Mouse (Mus musculus): ENCODE data around the gene Padi6.

Gene Padi6

DNA sequence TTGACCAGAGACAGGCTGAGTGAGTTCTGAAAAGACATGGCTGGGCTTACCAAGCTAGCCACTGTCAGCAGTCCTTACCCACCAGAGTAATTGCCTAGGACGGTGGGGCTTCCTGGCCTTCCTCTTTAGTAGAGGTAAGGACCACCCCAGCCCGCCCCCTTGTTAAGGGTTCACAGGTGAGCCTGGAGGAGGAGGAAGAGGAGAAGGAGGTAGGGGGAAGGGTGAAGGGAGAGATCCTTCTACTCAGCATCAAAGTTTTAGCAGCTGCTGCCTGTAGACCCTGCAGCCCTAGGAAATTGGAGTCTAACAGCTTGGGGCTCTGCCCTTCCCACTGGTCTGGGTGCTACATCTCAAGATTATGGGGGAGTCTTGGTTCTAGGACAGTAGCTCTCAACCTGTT is at the start of gene Padi6:
Gene Padi6 (minus strand): TSS at position 101 of the 400 bp plus-strand sequence.
- DNase-seq (ENCODE audit: low spot score in 2 of 2) = no peak

DNA sequence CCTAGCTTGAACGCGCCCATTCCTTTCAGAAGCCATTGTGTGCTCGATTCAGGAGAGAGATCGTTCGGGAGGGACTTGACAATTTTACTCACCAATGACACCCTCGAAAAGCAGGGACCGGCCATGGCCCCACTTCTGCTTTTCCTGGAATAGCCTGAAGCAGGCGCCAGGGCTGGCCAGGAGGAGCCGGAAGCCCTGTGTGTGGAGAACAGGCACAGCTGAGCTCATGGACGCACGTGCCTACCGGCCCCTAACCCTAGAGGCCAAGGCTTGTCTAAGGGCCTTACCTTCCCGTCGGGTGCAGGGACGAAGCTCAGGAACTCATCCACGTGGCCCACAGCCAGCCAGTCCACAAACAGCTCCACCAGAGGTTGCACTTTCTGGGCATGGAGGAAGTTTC is 48.6 kb upstream of the Padi6 start:
- no peak for DNase-seq (ENCODE audit: low spot score in 2 of 2)

DNA sequence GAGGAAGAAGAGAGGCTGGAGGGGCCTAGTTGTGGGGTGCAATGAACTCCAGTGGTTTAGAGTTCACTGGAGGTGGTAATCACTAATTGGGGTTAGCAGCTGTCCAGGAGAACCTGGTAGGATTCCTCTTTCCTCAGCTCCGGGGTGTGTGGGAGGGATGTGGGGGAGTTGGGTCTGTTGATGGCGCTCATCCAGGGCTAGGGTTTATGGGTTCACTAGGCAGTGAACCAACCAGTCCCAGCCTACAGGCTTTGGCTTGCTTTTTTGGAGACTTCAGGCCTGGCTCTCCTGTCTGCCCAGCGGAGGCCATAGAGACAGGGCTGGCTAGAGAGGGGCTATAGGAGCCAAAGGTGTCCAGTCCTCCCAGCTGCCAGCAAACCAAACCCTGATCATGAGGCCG is 47.5 kb upstream of the Padi6 start:
- DNase-seq (ENCODE audit: low spot score in 2 of 2) = no peak

DNA sequence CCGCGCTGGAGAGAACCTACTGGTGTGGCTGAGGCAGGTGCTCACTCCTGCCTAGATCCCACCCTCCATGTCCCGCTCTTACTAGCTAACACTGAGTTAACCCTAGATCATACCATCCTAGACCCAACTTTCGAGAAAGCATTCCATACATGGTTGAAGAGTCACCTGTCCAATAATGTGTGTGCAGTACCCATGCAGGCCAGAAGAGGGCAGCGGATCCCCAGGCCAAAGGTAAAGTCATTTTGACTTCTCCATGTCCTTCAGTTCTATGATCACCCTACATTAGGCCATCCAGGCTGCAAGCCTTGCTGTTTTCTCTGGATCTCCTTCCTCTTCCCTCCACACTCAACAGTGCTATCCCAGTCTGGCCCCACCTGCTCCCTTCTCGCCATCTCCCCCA is 46.5 kb upstream of the Padi6 start:
- no peak for DNase-seq (ENCODE audit: low spot score in 2 of 2)

DNA sequence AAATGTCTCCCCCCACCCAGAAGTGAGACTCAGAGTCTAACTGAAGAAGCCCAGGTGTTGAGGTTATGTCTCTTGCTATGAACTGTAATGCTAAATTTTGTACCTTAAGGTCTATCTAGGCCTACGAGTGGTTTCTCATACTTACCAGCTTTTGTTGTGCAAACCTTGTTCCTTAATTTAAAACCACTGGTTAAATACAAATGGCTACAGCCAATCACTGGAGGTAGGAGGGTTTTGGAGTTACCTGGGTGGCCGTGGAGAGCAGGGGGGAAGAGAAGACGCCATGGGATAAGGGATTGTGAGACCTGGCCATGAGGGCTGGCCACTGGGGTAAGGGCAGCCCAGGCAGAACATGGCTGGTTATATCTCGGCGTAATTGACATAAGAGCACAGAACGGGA is 45.8 kb upstream of the Padi6 start:
- DNase-seq (ENCODE audit: low spot score in 2 of 2) = no peak

DNA sequence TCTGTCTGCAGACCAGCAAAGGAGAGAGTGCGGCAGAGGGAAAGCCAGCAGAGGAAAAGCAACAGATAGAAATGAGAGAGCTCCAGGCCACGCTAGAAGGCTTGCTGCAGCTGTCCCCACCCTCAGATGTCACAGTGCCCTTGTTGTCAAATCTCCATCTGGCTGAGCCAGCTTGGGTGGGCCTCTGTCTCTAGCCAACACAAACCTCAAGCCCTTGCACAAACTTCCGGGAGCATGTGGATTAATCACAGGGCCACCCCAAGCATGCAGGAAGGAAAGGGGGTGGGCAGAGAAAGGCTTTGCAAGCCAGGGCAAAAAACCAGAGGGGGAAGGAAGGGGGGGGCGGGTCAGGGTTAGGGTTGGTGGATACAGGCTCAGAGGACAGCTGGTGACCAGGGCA is 45.0 kb upstream of the Padi6 start:
- DNase-seq (ENCODE audit: low spot score in 2 of 2) = peak in 1 of 2 experiments; percentile 59

DNA sequence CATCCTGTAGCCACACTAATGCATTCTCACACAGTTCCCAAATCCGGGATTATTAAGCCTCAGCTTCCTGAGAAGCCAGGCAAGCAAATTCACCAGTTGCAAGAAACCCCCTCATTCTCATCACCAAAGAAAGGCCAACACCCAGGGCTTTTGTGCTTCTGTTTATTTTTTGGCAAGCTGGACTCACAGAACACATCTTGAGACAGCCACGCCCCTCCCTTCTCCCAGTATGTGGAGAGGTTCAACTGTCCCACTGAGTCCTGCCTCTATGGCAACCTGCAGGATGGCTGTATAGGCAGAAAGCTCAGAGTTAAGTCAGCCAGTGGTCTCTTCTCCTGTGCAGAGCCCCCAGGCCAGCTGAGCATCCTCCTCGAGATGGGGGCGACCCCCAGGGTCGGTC is 42.8 kb upstream of the Padi6 start:
- no peak for DNase-seq (ENCODE audit: low spot score in 2 of 2)

DNA sequence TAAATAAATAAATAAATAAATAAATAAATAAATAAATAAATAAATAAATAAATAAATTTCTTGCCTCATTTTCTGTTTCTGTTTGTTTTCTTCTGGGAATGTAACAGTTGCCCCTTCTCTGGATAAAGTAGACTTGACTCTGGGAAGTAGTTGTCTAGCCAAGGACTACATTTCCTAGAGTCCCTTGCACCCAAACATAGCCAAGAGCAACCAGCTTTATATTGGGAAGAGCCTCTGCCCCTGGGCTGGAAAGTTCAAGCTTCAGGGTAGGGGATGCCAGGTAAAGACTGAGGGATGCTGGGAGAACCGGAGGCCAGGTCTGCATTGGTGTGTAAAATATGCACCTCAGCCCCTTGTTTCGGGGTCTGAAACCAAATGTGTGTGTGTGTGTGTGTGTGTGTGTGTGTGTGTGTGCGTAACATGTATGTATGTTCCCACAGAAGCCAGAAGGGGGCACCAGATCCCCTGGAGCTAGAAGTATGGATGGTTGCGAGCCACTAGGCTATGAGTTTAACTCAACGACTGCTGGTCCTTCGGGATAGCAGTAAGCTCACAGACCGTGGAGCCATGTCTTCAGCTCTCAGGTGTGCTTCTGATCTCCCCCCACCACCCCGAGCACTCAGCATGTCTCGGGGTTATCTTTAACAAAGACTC is 42.0 kb upstream of the Padi6 start:
- no peak for DNase-seq (ENCODE audit: low spot score in 2 of 2)

DNA sequence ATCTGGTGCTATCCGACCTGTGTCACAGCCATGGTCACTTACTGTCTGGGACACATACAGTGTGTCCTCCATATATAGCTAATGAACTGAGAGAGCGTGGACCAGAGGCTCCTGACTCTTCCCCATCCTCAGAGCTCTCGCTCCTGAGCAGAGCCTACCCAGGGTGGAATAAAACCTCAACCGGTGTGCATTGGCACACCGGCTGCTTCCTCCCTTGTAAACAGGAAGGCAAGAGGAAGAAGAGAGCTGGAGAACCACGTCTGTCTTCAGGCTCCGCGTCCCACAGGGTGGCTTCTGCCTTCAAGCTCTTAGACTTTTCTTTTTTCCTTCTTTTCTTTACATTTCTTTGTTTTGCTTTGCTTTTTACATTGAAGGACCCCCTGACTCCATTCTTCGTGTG is 40.4 kb upstream of the Padi6 start:
- DNase-seq (ENCODE audit: low spot score in 2 of 2) = no peak

DNA sequence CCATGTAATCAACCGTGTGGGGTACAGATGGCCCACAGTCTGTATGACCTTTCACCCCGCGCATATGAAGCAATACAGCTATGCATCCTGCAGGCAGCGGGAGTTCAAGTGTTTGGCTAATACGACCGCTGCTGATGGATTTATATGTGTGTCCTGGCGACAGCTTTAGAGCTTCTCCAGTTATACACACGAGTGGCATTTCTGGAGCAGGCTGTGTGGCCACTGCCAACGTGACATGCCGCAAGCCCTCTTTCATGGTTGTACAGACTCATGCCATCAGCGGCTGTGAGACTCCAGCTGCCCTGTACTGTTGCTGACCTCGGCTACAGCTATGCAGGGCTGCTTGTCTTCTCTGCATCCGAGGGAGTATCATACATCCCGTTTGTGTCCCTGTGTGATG is 38.1 kb upstream of the Padi6 start:
- DNase-seq (ENCODE audit: low spot score in 2 of 2) = no peak

DNA sequence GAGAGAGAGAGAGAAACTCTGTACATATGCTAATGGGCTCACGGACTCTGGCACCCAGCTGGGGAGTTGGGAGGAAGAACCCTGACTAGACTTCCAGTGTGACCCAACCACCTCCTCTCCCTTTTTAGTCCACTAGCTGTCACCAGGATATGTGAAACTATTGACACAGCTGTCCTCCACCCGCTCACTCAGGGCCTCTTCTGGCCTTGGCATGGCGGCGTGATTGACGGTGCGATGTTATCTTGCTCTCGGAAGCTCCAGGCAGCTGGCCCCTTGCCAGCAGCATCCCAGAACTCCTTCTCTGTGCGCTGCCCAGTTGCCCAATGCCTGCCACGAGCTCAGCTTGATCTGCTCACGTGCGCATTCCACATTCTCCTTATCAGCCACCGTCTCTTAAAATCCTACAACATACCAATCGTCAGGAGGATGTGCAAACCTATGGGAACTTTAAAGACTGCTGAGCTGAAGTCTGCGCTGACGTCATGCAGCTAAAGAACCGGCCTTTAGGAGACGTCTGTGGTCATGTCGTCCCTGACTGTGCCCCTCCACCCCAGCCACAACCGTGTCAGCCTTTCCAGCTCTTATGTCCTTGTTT is 37.5 kb upstream of the Padi6 start:
- no peak for DNase-seq (ENCODE audit: low spot score in 2 of 2)

DNA sequence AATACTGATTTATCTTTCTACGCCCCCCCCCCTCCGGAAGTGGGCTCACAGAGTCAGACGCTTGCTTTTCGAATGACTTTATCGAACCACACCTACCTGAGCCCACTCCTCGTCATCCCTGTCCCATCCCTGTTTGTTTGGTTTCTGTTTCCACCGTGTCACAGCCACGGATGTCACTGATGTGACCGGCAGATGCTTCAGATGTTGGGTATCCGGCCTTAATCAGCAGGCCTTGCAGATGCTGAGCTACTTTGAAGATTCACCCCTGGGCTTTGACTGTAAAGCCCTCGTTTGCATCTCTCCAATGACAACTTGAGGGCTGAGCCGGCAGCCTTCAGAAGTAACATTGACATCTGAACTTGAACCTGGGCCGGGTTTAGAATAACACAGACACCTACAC is 34.2 kb upstream of the Padi6 start:
- DNase-seq (ENCODE audit: low spot score in 2 of 2) = no peak

DNA sequence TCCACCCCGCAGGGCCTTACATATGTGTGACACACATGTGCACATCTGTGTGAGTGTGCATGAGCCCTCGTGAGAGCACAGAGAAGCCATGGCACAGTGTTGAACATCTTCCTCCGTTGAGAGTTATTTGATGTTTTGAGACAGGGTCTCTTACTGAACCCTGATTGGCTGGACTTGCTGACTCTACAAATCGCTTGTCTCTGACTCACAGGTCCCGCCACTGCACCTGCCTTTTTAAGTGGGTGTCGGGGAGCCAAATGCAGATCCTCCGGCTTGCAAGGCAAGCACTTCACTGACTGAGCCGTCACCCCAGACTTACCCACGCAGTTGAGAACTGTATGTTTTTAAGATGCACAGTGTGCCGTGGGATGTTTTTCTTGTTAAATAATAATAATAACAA is 33.4 kb upstream of the Padi6 start:
- DNase-seq (ENCODE audit: low spot score in 2 of 2) = no peak

DNA sequence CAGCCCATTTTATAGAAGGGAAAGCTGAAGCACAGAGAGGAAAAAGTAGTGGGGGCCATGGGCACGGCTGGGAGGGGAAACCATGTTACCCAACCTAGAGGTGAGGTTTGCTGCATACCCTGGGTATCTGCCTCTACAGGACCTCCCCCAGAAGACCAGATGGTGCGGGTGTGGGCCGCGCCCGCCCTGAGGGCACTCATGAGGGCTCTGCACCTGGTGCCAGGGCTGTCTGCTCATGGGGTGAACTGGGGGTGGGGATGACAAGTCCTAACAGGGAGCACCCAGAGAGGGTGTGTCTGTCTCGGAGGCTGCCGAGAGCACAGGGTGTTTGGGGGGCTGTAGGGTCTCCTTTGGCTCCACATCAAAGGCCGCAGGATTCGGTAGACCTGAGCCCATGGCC is 32.5 kb upstream of the Padi6 start:
- no peak for DNase-seq (ENCODE audit: low spot score in 2 of 2)

DNA sequence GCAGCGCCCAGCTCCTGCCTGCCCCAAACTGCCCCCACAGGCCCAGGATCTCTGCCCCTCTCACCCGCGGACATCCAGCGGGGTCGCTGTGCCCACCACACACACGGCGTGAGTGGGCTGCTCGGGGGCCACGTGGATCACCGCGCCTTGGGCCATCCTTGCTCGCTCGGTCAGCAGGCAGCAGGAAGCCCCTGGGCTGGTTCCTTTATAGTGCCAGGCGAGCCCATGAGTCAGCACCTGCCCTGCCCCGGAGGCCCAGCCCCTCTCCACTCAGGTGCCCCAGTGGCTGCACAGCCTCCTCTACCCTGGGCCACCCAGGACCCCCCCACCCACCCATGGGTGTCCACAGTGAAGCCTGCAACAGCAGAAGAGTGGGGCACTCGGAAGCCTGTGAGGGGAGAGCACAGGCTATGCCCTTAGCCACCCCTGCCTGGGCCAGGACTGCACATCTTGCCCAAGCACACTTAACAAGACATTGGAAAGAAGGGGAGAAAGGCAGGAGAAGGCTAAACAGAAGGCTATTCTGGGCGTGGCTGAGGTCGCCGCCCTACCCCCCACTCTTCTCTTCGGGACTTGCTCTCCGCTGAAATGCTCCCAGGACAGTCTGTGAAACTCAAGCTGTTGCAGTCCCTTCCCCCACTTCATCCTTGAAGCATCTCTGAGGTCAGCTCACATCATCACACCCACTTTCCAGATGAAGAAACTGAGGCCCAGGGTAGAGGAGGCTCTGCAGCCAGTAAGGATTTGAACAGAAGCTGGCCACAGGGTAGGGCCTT is 31.8 kb upstream of the Padi6 start, which contains the start of gene Padi4:
Gene Padi4 (minus strand): TSS at position 212 of the 776 bp plus-strand sequence.
- DNase-seq (ENCODE audit: low spot score in 2 of 2) = no peak

DNA sequence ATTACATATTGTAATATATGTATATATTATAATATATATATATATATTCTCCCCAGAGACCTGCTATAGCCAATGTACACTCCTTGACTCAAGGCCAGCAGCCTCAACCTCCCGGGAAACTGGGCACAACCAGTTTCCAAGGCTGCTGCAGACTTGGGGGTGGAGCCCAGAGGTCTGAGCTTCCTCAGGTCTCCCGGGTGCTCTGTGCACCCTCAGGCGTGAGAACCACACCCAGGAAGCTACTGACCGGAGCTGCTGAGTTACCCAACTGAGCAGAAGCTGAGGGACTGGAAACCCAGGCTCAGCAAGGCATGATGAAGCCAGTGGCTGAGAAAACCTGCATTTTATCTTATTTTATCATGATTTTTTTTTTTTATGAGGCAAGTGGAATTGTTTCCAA is 28.6 kb upstream of the Padi6 start:
- DNase-seq (ENCODE audit: low spot score in 2 of 2) = no peak

DNA sequence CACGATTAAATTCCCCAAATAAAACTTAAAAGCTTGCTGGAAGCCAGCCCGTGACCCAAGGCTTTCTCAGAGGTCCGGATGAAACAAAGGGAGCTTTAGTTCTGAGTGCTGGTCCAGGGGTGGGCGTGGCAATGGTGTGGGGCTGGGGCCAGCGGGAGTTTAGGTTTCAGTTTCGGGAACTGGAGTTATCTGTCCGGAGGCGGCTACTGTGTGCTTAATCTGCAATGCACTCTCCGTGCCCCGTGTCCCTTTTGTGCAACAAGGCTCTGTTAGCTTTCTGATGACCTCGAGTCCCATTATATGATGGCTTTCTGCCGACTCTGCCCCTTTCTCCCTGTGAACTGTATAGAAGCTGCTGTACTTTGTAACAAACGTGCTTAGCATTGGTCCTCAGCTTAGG is 28.0 kb upstream of the Padi6 start:
- DNase-seq (ENCODE audit: low spot score in 2 of 2) = no peak

DNA sequence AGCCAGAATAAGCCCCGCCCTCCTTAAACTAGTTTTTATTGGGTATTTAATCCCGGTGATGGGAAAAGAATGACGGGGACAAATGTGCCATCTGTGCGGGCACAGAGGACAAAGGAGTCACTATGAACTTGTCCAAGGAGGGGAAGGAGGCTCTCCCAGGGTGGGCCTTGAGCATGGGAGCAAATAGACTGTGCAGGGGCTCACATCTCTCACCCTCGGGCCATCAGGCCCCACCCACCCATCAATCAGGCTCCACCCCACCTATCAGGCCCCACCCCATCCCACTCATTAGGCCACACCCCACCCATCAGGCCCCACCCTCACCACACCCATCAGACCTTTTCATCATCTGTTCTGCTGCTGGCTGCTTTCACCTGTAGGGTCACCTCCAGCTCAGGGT is 26.5 kb upstream of the Padi6 start:
- DNase-seq (ENCODE audit: low spot score in 2 of 2) = no peak

DNA sequence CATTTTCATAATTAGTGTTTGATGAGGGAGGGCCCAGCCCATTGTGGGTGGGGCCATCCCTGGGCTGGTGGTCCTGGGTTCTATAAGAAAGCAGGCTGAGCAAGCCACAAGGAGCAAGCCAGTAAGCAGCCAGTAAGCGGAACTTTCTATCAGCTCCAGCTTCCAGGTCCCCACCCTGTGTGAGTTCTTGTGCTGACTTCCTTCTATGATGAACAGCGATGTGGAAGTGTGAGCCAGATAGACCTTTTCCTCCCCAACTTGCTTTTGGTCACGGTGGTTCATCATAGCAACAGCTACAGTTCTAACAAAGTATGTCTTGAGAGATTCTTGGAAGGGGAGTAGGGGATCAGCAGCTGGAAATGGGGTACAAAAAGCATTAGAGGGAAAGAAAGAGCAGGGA is 23.5 kb upstream of the Padi6 start:
- DNase-seq (ENCODE audit: low spot score in 2 of 2) = no peak

DNA sequence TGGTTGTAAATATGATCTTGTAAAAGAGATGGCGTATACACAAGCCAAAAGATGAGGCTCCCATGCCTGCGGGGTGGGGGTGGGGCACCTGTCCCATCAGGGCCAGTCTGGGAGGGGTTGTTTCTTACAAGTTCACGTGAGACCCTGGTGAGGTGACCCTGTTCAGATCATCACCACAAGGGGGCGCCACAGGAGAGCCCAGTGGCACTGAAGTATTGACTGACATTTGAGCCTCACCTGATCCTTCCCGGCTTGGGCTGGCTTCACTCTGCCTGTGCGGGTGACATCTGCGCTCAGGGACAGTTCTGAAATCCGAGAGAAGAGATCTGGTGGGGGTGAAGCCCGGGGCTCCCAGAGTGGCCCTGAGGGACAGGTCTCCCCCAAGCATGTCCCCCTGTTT is 20.7 kb upstream of the Padi6 start:
- DNase-seq (ENCODE audit: low spot score in 2 of 2) = peak in 1 of 2 experiments; percentile 47

DNA sequence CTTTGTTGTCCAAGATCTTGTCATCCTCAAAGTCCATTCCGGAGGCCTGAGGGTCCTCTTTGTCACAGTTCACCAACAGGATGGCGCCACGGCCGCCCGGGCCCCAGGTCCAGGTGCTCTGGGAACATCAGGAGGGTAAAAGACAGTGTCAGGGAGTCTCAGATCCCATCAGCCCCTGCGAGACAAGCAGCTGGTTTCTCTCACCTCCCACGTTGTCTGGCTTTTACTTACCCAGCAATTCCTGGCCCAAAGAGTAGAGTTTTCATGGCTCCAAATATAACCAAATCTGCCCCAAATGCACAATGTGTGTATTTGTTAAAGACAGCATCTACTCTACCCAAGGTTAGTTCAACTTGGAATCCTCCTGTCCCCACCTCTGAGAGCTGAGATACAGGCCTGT is 19.2 kb upstream of the Padi6 start:
- no peak for DNase-seq (ENCODE audit: low spot score in 2 of 2)

DNA sequence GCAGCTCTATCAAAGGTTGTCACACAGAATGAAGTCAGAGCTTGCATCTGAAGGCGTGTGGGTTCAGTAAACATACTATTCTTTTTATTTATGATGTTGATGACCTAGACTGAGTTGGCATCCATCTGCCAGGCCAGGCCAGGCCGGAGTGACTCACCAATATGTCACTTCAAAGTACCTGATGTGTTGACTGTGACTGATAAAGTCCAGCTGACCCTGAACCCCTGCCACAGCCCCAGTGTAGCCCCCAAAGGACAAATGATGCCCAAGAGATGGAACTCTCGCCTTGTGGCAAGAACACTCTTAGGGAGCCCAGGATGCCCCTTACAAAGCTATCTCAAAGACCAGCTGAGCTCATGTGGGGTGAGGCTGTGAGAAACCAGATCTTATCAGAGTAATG is 13.4 kb upstream of the Padi6 start:
- no peak for DNase-seq (ENCODE audit: low spot score in 2 of 2)

DNA sequence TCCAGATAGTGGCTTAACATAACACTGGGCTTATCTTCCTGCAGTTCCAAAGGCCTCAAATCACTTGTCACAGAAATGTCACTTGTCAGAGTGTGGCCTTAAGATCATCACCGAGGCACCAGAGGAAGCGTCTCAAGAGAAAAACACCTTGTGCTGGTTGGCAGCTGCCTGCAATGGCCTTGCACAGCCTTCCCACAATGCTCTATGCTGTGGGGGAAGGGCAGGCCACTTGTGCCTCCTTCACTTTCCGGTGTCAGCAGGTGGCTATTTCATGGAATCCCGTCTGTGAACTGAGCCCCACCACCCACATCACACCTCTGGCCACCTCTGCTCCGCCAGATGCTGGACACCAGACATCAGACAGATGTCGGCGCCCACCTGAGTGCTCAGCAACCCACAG is 10.9 kb upstream of the Padi6 start:
- no peak for DNase-seq (ENCODE audit: low spot score in 2 of 2)
